Mouse (Mus musculus) stomach, embryonic 15.5 days (tissue): ENCODE results near the gene Gm21962. TPM values are rescaled to one million over a fixed set of nuclear protein-coding genes. Genes with fewer than 3 reads are reported as not detected.
A peak's percentile ranks its signal among the peaks of the same experiment; 100 is the strongest.
"Not testable (repeated sequence)": the region's sequence is repeated elsewhere in the genome, so short reads cannot be mapped to it uniquely, and the experiment has no call there.

Experiments used
- ATAC-seq: fragments of 200-750 bp; cut with Nextera tagmentation; 2 replicates; pipeline ENCODE4 v1.8.0; 2017; ENCODE audit warnings: low read depth, moderate number of reproducible peaks, moderate TSS enrichment; ENCODE audit not compliant: insufficient read depth, low FRiP score
- H3K27ac ChIP-seq: fragments of 300-500 bp; sonication (generic); 2 replicates; pipeline ENCODE4 v1.5.1; 2015; ENCODE audit warnings: mild to moderate bottlenecking, inconsistent platforms
- H3K27me3 ChIP-seq: fragments of 300-500 bp; sonication (generic); replicated peaks from 2 replicates; pipeline ENCODE4 v1.6.1; 2015; ENCODE audit warnings: inconsistent platforms
- H3K36me3 ChIP-seq: fragments of 300-500 bp; sonication (generic); 2 replicates; pipeline ENCODE4 v1.6.1; 2015; ENCODE audit warnings: inconsistent platforms
- H3K4me1 ChIP-seq: fragments of 300-500 bp; sonication (generic); 2 replicates; pipeline ENCODE4 v1.6.1; 2015; ENCODE audit warnings: inconsistent platforms
- H3K4me2 ChIP-seq: fragments of 300-500 bp; sonication (generic); 2 replicates; pipeline ENCODE4 v1.6.1; 2015; ENCODE audit warnings: mild to moderate bottlenecking, inconsistent platforms
- H3K4me3 ChIP-seq: fragments of 300-500 bp; sonication (generic); replicated peaks from 2 replicates; pipeline ENCODE4 v1.5.1; 2015; ENCODE audit warnings: inconsistent platforms
- H3K9ac ChIP-seq: fragments of 300-500 bp; sonication (generic); 2 replicates; pipeline ENCODE4 v1.6.1; 2015; ENCODE audit warnings: inconsistent platforms
- H3K9me3 ChIP-seq: fragments of 300-500 bp; sonication (generic); 2 replicates; pipeline ENCODE4 v1.6.1; 2016; ENCODE audit warnings: inconsistent platforms
- WGBS: fragments of 180-500 bp; shearing (Covaris S2); methylation state at CpG from one replicate; pipeline ENCODE4 v1.1.7; 2015; 5-methylcytosine and 5-hydroxymethylcytosine counted together
- polyA plus RNA-seq: library from polyadenylated mRNA; unstranded; fragments of >200 nt; fragmentation: Nextera tagmentation; extraction: Ambion mirVana; gene quantifications from 2 replicates; pipeline ENCODE4 v1.2.1, GENCODE M21; 2015

Gene Gm21962
- polyA plus RNA-seq, result not detected in 2 replicates

DNA sequence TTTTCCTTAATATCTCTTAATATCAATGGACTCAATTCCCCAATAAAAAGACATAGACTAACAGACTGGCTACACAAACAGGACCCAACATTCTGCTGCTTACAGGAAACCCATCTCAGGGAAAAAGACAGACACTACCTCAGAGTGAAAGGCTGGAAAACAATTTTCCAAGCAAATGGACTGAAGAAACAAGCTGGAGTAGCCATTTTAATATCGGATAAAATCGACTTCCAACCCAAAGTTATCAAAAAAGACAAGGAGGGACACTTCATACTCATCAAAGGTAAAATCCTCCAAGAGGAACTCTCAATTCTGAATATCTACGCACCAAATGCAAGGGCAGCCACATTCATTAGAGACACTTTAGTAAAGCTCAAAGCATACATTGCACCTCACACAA lies at the start of gene Gm21962:
Gm21962 (plus strand) TSS at position 301 of the 400 bp plus-strand sequence.
- no CpG with 5 or more reads among the region's 3 CpGs for WGBS
- ATAC-seq, result not testable (repeated sequence)

DNA sequence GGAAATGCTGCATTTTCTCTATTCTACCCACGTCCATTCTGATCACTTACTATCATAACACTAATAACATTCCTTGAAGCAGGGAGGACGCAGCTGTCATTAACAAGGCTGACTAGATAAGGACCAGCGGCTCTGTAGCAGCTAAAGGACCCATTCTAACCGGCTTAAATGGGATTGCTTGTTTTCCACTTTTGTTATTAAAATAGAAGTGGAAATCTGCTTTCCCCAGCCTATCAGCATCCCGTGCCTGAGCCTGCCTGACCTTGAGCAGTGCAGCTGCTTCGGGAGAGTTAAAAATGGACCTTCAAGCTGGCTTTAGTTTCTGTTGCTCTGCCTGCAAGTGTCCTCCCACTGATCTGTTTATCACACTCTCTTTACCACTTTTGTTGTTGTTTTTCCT lies 49.2 kb upstream of the Gm21962 start:
- H3K9me3 ChIP-seq, result no peaks in the 10 kb centered on the region
- H3K27ac ChIP-seq, result no peak overlapping the region
- no peaks in the 10 kb centered on the region for H3K27me3 ChIP-seq
- H3K9ac ChIP-seq, result no peak overlapping the region
- H3K4me1 ChIP-seq, result no peaks in the 10 kb centered on the region
- H3K4me3 ChIP-seq, result no peak overlapping the region
- WGBS, result 41% methylated on average over 6 of the region's 6 CpGs
- no peak for ATAC-seq
- no peaks in the 10 kb centered on the region for H3K36me3 ChIP-seq
- H3K4me2 ChIP-seq, result no peak overlapping the region

More for the DNA sequence above, at the start of gene Gm21962:
- not testable (repeated sequence) for H3K9me3 ChIP-seq, H3K4me1 ChIP-seq, H3K4me3 ChIP-seq, H3K27me3 ChIP-seq, H3K4me2 ChIP-seq, H3K27ac ChIP-seq, H3K36me3 ChIP-seq, H3K9ac ChIP-seq

GRCm38 (mm10) chr3:137622895-137623580 lies 48.3 kb upstream of the Gm21962 start:
- Histone ChIP-seq H3K4me3 (peak overlapping the region; percentile 60), H3K27ac (no peak overlapping the region), H3K4me1 (no peaks in the 10 kb centered on the region), H3K4me2 (peak overlapping the region; percentile 89), H3K36me3 (no peaks in the 10 kb centered on the region), H3K27me3 (no peaks in the 10 kb centered on the region), H3K9me3 (no peaks in the 10 kb centered on the region), H3K9ac (no peak overlapping the region)
- ATAC-seq, result no peak
- WGBS, result 38% methylated on average over 14 of the region's 14 CpGs

- Histone ChIP-seq H3K4me2 (peak overlapping the region; percentile 89), H3K4me1 (no peaks in the 10 kb centered on the region), H3K36me3 (no peaks in the 10 kb centered on the region), H3K27ac (no peak overlapping the region), H3K27me3 (no peaks in the 10 kb centered on the region), H3K9ac (no peak overlapping the region), H3K9me3 (no peaks in the 10 kb centered on the region), H3K4me3 (peak overlapping the region; percentile 60)
- peak; percentile 94 for ATAC-seq
- WGBS, result under 1% methylated on average over 47 of the region's 47 CpGs
Measured at GRCm38 (mm10) chr3:137623581-137624362, 47.6 kb upstream of the Gm21962 start.

- H3K4me1 ChIP-seq, result no peaks in the 10 kb centered on the region
- H3K36me3 ChIP-seq, result no peaks in the 10 kb centered on the region
- no peak overlapping the region for H3K9ac ChIP-seq
- no peak overlapping the region for H3K4me3 ChIP-seq
- H3K27me3 ChIP-seq, result no peaks in the 10 kb centered on the region
- 81% methylated on average over 5 of the region's 5 CpGs for WGBS
- H3K27ac ChIP-seq, result no peak overlapping the region
- no peak for ATAC-seq
- no peak overlapping the region for H3K4me2 ChIP-seq
- H3K9me3 ChIP-seq, result no peaks in the 10 kb centered on the region
Measured at GRCm38 (mm10) chr3:137625054-137625453, 46.3 kb upstream of the Gm21962 start.

GRCm38 (mm10) chr3:137633726-137634125 lies 37.6 kb upstream of the Gm21962 start:
- Histone ChIP-seq H3K4me1 (no peaks in the 10 kb centered on the region), H3K4me3 (no peak overlapping the region), H3K9ac (no peak overlapping the region), H3K27me3 (no peaks in the 10 kb centered on the region), H3K36me3 (no peaks in the 10 kb centered on the region), H3K4me2 (no peak overlapping the region), H3K27ac (no peak overlapping the region), H3K9me3 (no peaks in the 10 kb centered on the region)
- 83% methylated on average over 10 of the region's 10 CpGs for WGBS
- no peak for ATAC-seq

DNA sequence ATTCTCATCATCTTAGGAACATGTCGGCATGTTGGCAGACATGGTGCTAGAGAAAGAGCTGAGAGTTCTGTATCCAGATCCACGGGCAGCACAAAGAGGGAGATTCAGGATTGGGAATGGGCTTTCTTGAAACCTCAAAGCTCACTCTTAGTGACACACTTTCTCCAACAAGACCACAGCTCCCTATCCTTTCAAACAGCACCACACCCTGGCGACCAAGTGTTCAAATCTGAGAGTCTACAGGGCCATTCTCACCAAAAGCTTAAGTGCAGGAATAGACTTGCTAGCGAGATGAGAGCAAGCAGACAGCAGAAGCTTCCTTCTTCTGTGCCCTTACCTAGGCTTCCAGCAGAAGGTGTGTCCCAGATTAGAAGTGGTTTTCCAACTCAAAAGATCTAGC lies 34.8 kb upstream of the Gm21962 start:
- H3K9ac ChIP-seq, result no peak overlapping the region
- no peak for ATAC-seq
- H3K9me3 ChIP-seq, result no peaks in the 10 kb centered on the region
- no peaks in the 10 kb centered on the region for H3K27me3 ChIP-seq
- no peak overlapping the region for H3K4me3 ChIP-seq
- no peak overlapping the region for H3K27ac ChIP-seq
- 78% methylated on average over 4 of the region's 4 CpGs for WGBS
- H3K36me3 ChIP-seq, result no peaks in the 10 kb centered on the region
- no peaks in the 10 kb centered on the region for H3K4me1 ChIP-seq
- no peak overlapping the region for H3K4me2 ChIP-seq

- no peak overlapping the region for H3K9ac ChIP-seq
- no peak overlapping the region for H3K27ac ChIP-seq
- H3K4me3 ChIP-seq, result no peak overlapping the region
- H3K4me1 ChIP-seq, result no peaks in the 10 kb centered on the region
- no peaks in the 10 kb centered on the region for H3K36me3 ChIP-seq
- H3K4me2 ChIP-seq, result no peak overlapping the region
- no peaks in the 10 kb centered on the region for H3K27me3 ChIP-seq
- ATAC-seq, result no peak
- H3K9me3 ChIP-seq, result no peaks in the 10 kb centered on the region
- WGBS, result 89% methylated on average over 5 of the region's 5 CpGs
Measured at GRCm38 (mm10) chr3:137641238-137641637, 30.1 kb upstream of the Gm21962 start.

GRCm38 (mm10) chr3:137642137-137642536 lies 29.2 kb upstream of the Gm21962 start:
- no peaks in the 10 kb centered on the region for H3K4me1 ChIP-seq
- H3K36me3 ChIP-seq, result no peaks in the 10 kb centered on the region
- no peak overlapping the region for H3K4me3 ChIP-seq
- WGBS, result 40% methylated on average over 8 of the region's 8 CpGs
- H3K27ac ChIP-seq, result no peak overlapping the region
- H3K4me2 ChIP-seq, result no peak overlapping the region
- ATAC-seq, result no peak
- H3K9ac ChIP-seq, result no peak overlapping the region
- no peaks in the 10 kb centered on the region for H3K27me3 ChIP-seq
- H3K9me3 ChIP-seq, result no peaks in the 10 kb centered on the region

GRCm38 (mm10) chr3:137642568-137642967 lies 28.8 kb upstream of the Gm21962 start:
- Histone ChIP-seq H3K4me2 (no peak overlapping the region), H3K36me3 (no peaks in the 10 kb centered on the region), H3K27me3 (no peaks in the 10 kb centered on the region), H3K27ac (no peak overlapping the region), H3K9me3 (no peaks in the 10 kb centered on the region), H3K4me3 (no peak overlapping the region), H3K4me1 (no peaks in the 10 kb centered on the region), H3K9ac (no peak overlapping the region)
- no peak for ATAC-seq
- 69% methylated on average over 3 of the region's 3 CpGs for WGBS

GRCm38 (mm10) chr3:137644081-137644480 lies 27.2 kb upstream of the Gm21962 start:
- no peak for ATAC-seq
- Histone ChIP-seq H3K27me3 (no peaks in the 10 kb centered on the region), H3K4me2 (no peak overlapping the region), H3K4me3 (no peak overlapping the region), H3K9ac (no peak overlapping the region), H3K9me3 (no peaks in the 10 kb centered on the region), H3K4me1 (no peaks in the 10 kb centered on the region), H3K27ac (no peak overlapping the region), H3K36me3 (no peaks in the 10 kb centered on the region)
- WGBS, result 85% methylated on average over 3 of the region's 3 CpGs

GRCm38 (mm10) chr3:137644947-137645346 lies 26.4 kb upstream of the Gm21962 start:
- H3K4me1 ChIP-seq, result no peaks in the 10 kb centered on the region
- no peak for ATAC-seq
- H3K4me2 ChIP-seq, result no peak overlapping the region
- H3K4me3 ChIP-seq, result no peak overlapping the region
- no peaks in the 10 kb centered on the region for H3K9me3 ChIP-seq
- H3K27ac ChIP-seq, result no peak overlapping the region
- WGBS, result 61% methylated on average over 6 of the region's 6 CpGs
- no peaks in the 10 kb centered on the region for H3K36me3 ChIP-seq
- no peak overlapping the region for H3K9ac ChIP-seq
- H3K27me3 ChIP-seq, result no peaks in the 10 kb centered on the region
